Mouse (Mus musculus) layer of hippocampus, adult 9-10 months (tissue): ENCODE measurements around the gene Fbxo4.

Experiments used
- DNase-seq: peaks from one replicate; pipeline ENCODE4 v3.0.0; 2022; ENCODE audit warnings: low spot score

Fbxo4 gene

GRCm38 (mm10) chr15:3979061-3979848 lies at the start of gene Fbxo4:
Fbxo4 (minus strand) TSS chr15:3979573.
- DNase-seq, result peak; percentile 48

GRCm38 (mm10) chr15:4028960-4029359 lies 49.6 kb upstream of the Fbxo4 start:
- DNase-seq, result no peak

- no peak for DNase-seq
Observed at GRCm38 (mm10) chr15:4028411-4028700, 49.0 kb upstream of the Fbxo4 start.

GRCm38 (mm10) chr15:4027671-4028410 lies 48.5 kb upstream of the Fbxo4 start:
- no peak for DNase-seq

GRCm38 (mm10) chr15:4026831-4027584 lies 47.6 kb upstream of the Fbxo4 start:
- DNase-seq, result peak; percentile 61

GRCm38 (mm10) chr15:4026231-4026773 lies 46.9 kb upstream of the Fbxo4 start, which contains the start of gene Oxct1:
Oxct1 (plus strand) TSS chr15:4026383.
- peak; percentile 82 for DNase-seq

GRCm38 (mm10) chr15:4025508-4025904 lies 46.1 kb upstream of the Fbxo4 start:
- DNase-seq, result no peak

GRCm38 (mm10) chr15:4024726-4025507 lies 45.5 kb upstream of the Fbxo4 start:
- DNase-seq, result no peak

GRCm38 (mm10) chr15:4023747-4024146 lies 44.4 kb upstream of the Fbxo4 start:
- DNase-seq, result no peak

- no peak for DNase-seq
Observed at GRCm38 (mm10) chr15:4020711-4021110, 41.3 kb upstream of the Fbxo4 start.

- DNase-seq, result no peak
Observed at GRCm38 (mm10) chr15:4013873-4014272, 34.5 kb upstream of the Fbxo4 start.

- DNase-seq, result no peak
Observed at GRCm38 (mm10) chr15:4000536-4000935, 21.2 kb upstream of the Fbxo4 start.

- no peak for DNase-seq
Observed at GRCm38 (mm10) chr15:3999144-3999543, 19.8 kb upstream of the Fbxo4 start.

GRCm38 (mm10) chr15:3996267-3997010 lies 17.1 kb upstream of the Fbxo4 start:
- no peak for DNase-seq

GRCm38 (mm10) chr15:3995448-3996266 lies 16.3 kb upstream of the Fbxo4 start, which contains the start of gene AW549877:
AW549877 (minus strand) TSS chr15:3995744.
- DNase-seq, result peak; percentile 95

- DNase-seq, result no peak
Observed at GRCm38 (mm10) chr15:3994852-3995447, 15.6 kb upstream of the Fbxo4 start.

- no peak for DNase-seq
Observed at GRCm38 (mm10) chr15:3987981-3988380, 8.6 kb upstream of the Fbxo4 start.

GRCm38 (mm10) chr15:3984876-3985275 lies 5.5 kb upstream of the Fbxo4 start:
- DNase-seq, result no peak

GRCm38 (mm10) chr15:3982732-3983131 lies 3.4 kb upstream of the Fbxo4 start:
- DNase-seq, result no peak

GRCm38 (mm10) chr15:3979871-3980270 lies 498 bp upstream of the Fbxo4 start:
- no peak for DNase-seq
